Mouse (Mus musculus): ENCODE results near the gene Vmn2r62. TPM values are rescaled to one million over a fixed set of nuclear protein-coding genes. Genes with fewer than 3 reads are reported as not detected.
"Not testable (repeated sequence)": the region's sequence is repeated elsewhere in the genome, so short reads cannot be mapped to it uniquely, and the experiment has no call there.

The Vmn2r62 gene
- not detected in 2 replicates for total RNA-seq (2021)
- long read RNA-seq: 0 reads

DNA sequence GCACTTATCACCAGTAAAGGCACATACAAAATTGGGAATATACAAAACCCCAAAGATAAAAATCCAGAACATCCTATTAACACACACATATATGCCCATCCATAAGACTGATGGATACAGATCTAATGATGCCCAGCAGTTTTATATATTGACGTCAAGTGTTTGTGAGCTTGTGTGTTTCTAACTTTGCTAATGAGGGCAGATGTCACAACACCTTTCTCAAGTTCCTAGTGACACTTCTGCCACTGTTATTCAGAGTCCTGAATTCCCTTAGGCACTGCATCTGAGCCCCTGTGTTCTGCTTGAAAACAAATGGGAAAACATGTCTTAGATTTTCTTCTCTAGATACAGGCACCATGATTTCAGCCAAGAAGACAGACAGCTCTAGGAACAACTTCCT lies at the start of gene Vmn2r62:
Gene Vmn2r62 (minus strand): TSS at position 101 of the 400 bp plus-strand sequence.
- DNase-seq: not testable (repeated sequence)

DNA sequence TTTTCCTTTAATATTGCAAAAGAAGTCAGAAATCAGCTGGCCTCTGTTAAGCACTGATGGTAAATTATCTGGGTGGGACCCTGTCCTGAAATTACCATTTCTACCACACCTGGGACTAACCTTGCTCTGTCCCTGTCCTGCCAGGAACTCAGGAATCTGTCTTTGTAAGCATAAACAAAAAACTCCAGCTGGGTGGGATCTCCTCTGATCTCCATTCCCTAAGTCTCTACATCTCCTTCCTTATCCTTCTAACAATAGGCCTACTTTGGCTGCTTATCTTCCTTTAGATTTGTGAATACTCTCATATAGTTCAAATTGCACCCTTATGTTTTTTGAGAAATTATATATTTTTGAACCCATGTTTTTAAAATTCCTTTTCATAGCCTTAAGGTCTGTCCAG lies 45.0 kb upstream of the Vmn2r62 start:
- not testable (repeated sequence) for DNase-seq

DNA sequence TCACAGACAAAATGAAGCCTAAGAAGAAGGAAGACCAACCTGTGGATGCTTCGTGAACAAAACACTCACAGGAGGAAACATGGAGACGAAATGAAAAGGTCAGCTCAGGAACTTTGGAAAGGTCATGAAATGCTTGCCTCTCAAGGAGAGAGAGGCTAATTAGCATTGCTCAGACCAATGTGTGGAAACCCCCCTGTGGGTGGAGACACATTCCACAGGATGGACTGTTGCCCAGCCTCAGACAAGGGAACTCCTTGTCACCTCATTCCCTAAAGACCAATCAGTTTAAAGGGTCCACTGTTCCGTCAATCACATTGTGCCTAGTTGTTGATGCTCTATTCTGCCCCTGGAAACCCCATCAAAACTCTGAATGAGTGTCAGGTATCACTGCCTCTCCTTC lies 38.9 kb upstream of the Vmn2r62 start:
- DNase-seq: no peak

DNA sequence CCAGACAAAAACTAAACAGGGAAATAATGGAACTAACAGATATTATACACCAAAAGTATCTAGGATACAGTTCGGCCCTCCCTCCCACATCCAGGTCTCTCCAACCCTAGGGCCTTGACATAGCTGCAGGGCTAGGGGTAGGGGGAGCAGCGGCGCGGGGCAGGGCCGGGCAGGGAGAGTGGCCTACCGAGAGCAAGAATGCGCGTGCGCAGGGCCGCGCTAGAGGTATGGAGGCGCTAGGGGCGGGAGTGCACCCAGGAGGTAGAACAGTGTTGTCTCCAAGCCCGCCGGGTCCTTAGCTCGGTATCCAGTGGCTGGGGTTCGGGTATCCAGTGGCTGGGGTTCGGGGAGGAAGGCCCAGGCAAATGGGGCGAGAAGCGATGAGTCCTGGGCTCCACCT lies 43.5 kb downstream of the Vmn2r62 start:
- no peak for DNase-seq

DNA sequence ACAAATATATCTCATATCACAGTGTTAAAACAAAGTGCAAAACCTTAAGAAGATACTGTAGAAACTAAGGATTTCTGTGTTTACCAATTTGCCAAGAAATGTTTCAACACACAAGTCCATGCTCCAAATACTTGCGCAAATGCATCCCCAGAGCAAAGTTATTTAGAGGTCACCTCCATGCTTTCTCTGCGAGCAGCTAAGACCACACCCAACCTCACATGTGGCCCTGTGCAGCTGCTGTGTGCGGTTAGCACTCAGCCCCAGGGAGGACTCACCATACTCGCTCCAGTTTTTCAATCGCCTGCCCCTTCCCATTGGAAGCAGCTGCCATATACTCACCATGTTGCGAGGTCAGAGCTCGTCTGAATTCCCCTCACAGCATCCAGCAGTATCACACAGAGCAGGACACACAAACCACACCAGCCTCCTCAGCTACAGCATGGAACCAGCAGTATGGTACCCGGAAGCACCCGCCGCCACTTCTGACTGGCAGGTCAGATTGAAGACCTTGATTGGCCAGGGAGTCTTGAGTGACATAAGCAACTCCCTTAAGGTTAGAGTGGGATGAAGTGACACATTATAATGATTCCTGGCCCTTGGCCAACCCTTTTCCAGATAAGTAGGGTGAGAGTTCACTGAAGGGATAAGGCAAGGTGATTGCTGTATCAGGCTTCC lies 54.7 kb downstream of the Vmn2r62 start:
- DNase-seq: no peak

DNA sequence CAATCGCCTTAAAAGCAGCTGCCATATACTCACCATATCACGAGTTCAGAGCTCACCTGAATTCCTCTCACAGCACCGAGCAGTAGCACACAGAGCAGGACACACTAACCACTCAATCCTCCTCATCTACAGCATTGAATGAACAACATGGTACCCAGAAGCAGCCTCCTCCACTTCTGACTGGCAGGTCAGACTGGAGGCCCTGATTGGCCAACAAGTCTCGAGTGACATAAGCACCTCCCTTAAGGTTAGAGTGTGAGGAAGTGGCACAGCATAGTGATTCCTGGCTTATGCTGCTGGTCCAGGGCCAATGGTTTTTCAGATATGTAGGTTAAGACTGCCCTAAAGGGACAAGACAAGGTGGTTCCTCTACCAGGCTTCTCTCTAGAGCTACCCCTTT lies 66.4 kb downstream of the Vmn2r62 start, which contains the start of gene Gm17067:
Gene Gm17067 (minus strand): TSS at position 101 of the 400 bp plus-strand sequence.
- DNase-seq: not testable (repeated sequence)

Other genes starting within 250 kb of the Vmn2r62 start
- gene Gm21028, start 214.9 kb downstream of the Vmn2r62 start, total RNA-seq (2021): not detected in 2 replicates
- 1.1 and 1.6 TPM in 2 replicates for gene Zfp977, start 201.0 kb downstream of the Vmn2r62 start, total RNA-seq (2021)
- 6.4 and 7.0 TPM in 2 replicates for gene Zfp976, start 150.9 kb downstream of the Vmn2r62 start, total RNA-seq (2021)
- gene Zfp975, start 100.8 kb downstream of the Vmn2r62 start, total RNA-seq (2021): 6.6 and 7.4 TPM in 2 replicates
- 0.24 TPM in 1 of 2 replicates, not detected in the other for gene Gm17067, start 66.5 kb downstream of the Vmn2r62 start, total RNA-seq (2021)
- gene Gm2381, start 73.7 kb upstream of the Vmn2r62 start, total RNA-seq (2021): 0.30 and 0.43 TPM in 2 replicates
- gene Vmn2r63, start 140.3 kb upstream of the Vmn2r62 start, total RNA-seq (2021): not detected in 2 replicates
- not detected in 2 replicates for gene Gm9268, start 225.2 kb upstream of the Vmn2r62 start, total RNA-seq (2021)